Mouse (Mus musculus): ENCODE measurements at regions not wholly inside any gene's neighbourhood (a gene's known extent, or its start where the extent isn't known, plus 50 kb on each side); places are given as distances from the start of the nearest gene placed in this dataset.

DNA sequence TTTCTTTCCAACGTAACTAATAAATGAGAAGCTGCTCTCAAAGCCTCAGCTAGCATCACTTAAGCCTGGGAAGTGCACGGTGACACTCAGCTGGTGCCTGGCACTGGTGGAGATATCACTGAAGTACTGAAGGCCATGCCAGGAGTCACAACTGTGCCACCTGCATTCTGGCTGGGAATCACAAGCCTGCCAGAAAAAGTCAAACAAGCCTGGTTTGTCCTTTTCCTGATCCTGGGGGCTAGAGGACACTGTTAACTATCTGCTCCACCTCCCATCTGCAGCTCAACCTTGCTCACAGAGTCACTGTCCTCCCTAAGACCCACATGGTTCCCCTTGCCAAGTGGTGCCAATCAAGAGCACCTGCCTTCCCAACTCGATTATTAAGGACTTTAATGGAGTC lies 135.2 kb upstream of the Car8 start:
- no peak for TF ChIP-seq CTCF (IDR thresholded peaks at IDR 0.05; ENCODE audit: control insufficient read depth, insufficient read depth, low read length)
- no peak for TF ChIP-seq POLR2A (IDR thresholded peaks at IDR 0.05; ENCODE audit: borderline replicate concordance, control insufficient read depth, low read depth, low read length)

Measured in bone marrow, adult 2 months (tissue).